Mouse (Mus musculus) olfactory bulb, adult 2 months (tissue): Measurements from ENCODE around the gene Slc35a3.

Experiments used
- CTCF ChIP-seq: fragments of 200-500 bp; IDR thresholded peaks from 2 replicates; pipeline ENCODE4 v1.5.1; 2012; ENCODE audit warnings: low read depth, mild to moderate bottlenecking, low read length, moderate library complexity; ENCODE audit not compliant: insufficient read depth
- POLR2A ChIP-seq: fragments of 200-500 bp; IDR thresholded peaks from 2 replicates; pipeline ENCODE4 v1.6.1; 2012; ENCODE audit warnings: mild to moderate bottlenecking, low read depth, low read length, moderate library complexity; ENCODE audit not compliant: insufficient read depth

- no peak for TF ChIP-seq CTCF
- TF ChIP-seq POLR2A: no peak
Observed at GRCm38 (mm10) chr3:116653278-116653945, 59.2 kb downstream of the Slc35a3 start.
